Mouse (Mus musculus) CH12.LX (cell line): Measurements from ENCODE around the gene Anxa3.

Source experiments
- EP300 ChIP-seq: IDR thresholded peaks from 2 replicates; pipeline ENCODE4 v1.6.1; 2011; ENCODE audit warnings: low read length, improper control_type of control experiment
- MAFK ChIP-seq: IDR thresholded peaks from 2 replicates; pipeline ENCODE4 v1.6.1; 2011; ENCODE audit warnings: low read length, improper control_type of control experiment; ENCODE audit not compliant: insufficient replicate concordance
- POLR2A ChIP-seq: IDR thresholded peaks from 2 replicates; pipeline ENCODE4 v1.6.1; 2011; ENCODE audit warnings: low read depth, mild to moderate bottlenecking, improper control_type of control experiment, low read length
- RCOR1 ChIP-seq: conservative IDR thresholded peaks from 2 replicates; pipeline ENCODE4 v1.6.1; 2012; ENCODE audit warnings: low read depth, mild to moderate bottlenecking, inconsistent platforms, low read length, improper control_type of control experiment
- ZKSCAN1 ChIP-seq: IDR thresholded peaks from 2 replicates; pipeline ENCODE4 v1.6.1; 2012; ENCODE audit warnings: low read depth, inconsistent platforms, low read length, improper control_type of control experiment, borderline replicate concordance

GRCm38 (mm10) chr5:96848386-96848785 lies 55.2 kb downstream of the Anxa3 start:
- TF ChIP-seq EP300 (no peak), MAFK (no peak), RCOR1 (no peak), ZKSCAN1 (no peak), POLR2A (no peak)
